ENCODE assay signal across 8 mouse cellular contexts in genomic region chr10:75834250-75834649, GRCm38 (mm10). TPM values are rescaled to one million over a fixed set of nuclear protein-coding genes. Genes with fewer than 3 reads are reported as not detected.
DNase-seq lines count a peak whose midpoint lies in the region; ATAC-seq and TF ChIP-seq lines count a peak whose summit lies in the region.

No protein-coding gene starts in this region.

- no peak for TF ChIP-seq POLR2A in cerebellum, adult 2 months (IDR thresholded peaks at IDR 0.05; ENCODE audit: borderline replicate concordance, insufficient read depth, low read length)

- peak overlapping the region; percentile 67 for H3K4me3 ChIP-seq in cerebellum, adult 2 months (replicated peaks; ENCODE audit: insufficient read depth, low read depth, low read length)
- peak overlapping the region; percentile 36 for H3K4me3 ChIP-seq in hindbrain, embryonic 13.5 days
- H3K4me3 ChIP-seq in midbrain, embryonic 15.5 days, result peak overlapping the region; percentile 34
- H3K4me3 ChIP-seq in stomach, embryonic 15.5 days (replicated peaks), result peak overlapping the region; percentile 48

- H3K4me1 ChIP-seq in cerebellum, adult 2 months (ENCODE audit: control insufficient read depth, insufficient read depth, low read length), result 0 out of 2 replicates have a peak, but pooled peaks cover 3% of the 10 kb centered on the region
- peaks cover 42% of the 10 kb centered on the region for H3K4me1 ChIP-seq in hindbrain, embryonic 13.5 days (replicated peaks)
- H3K4me1 ChIP-seq in midbrain, embryonic 15.5 days, result peaks cover 26% of the 10 kb centered on the region
- H3K4me1 ChIP-seq in stomach, embryonic 15.5 days, result peaks cover 14% of the 10 kb centered on the region

- H3K27ac ChIP-seq in cerebellum, adult 2 months (ENCODE audit: insufficient read depth, low read length), result no peak overlapping the region
- H3K27ac ChIP-seq in hindbrain, embryonic 13.5 days, result no peak overlapping the region
- no peak overlapping the region for H3K27ac ChIP-seq in midbrain, embryonic 15.5 days
- H3K27ac ChIP-seq in stomach, embryonic 15.5 days, result peak overlapping the region; percentile 77

- WGBS in cerebellum, adult 2 months, result 2% methylated on average over 21 of the region's 21 CpGs
- WGBS in hindbrain, embryonic 13.5 days, result 4% methylated on average over 21 of the region's 21 CpGs
- 2% methylated on average over 21 of the region's 21 CpGs for WGBS in midbrain, embryonic 15.5 days
- WGBS in stomach, embryonic 15.5 days, result under 1% methylated on average over 21 of the region's 21 CpGs

- H3K36me3 ChIP-seq in hindbrain, embryonic 13.5 days, result no peaks in the 10 kb centered on the region
- no peaks in the 10 kb centered on the region for H3K36me3 ChIP-seq in midbrain, embryonic 15.5 days (replicated peaks)
- no peaks in the 10 kb centered on the region for H3K36me3 ChIP-seq in stomach, embryonic 15.5 days

- DNase-seq in T-cell, adult 2 months (ENCODE audit: low spot score), result peak; percentile 50
- peak; percentile 61 to 65 for DNase-seq in cerebellum, adult 2 months
- DNase-seq in forelimb bud, embryonic 11.5 days (ENCODE audit: low read depth, low spot score), result peak; percentile 63
- peak; percentile 78 for DNase-seq in liver
- no peak for DNase-seq in layer of hippocampus, postnatal 25 days (ENCODE audit: extremely low spot score in 1 of 2, low spot score in 1 of 2)

- peak overlapping the region; percentile 56 for H3K9ac ChIP-seq in hindbrain, embryonic 13.5 days
- H3K9ac ChIP-seq in midbrain, embryonic 15.5 days, result peak overlapping the region; percentile 7; the same call in 1 of the 2 replicates
- peak overlapping the region; percentile 24; the same call in 1 of the 2 replicates for H3K9ac ChIP-seq in stomach, embryonic 15.5 days

- TF ChIP-seq CTCF in cerebellum, adult 2 months (IDR thresholded peaks at IDR 0.05; ENCODE audit: borderline replicate concordance, insufficient read depth, low read depth, low read length), result no peak

- no peaks in the 10 kb centered on the region for H3K27me3 ChIP-seq in cerebellum, adult 2 months (ENCODE audit: control insufficient read depth, insufficient read depth, low read length)
- H3K27me3 ChIP-seq in hindbrain, embryonic 13.5 days, result peaks cover 35% of the 10 kb centered on the region
- peaks cover 26% of the 10 kb centered on the region for H3K27me3 ChIP-seq in midbrain, embryonic 15.5 days (replicated peaks)
- H3K27me3 ChIP-seq in stomach, embryonic 15.5 days (replicated peaks), result no peaks in the 10 kb centered on the region

- H3K9me3 ChIP-seq in hindbrain, embryonic 13.5 days, result no peaks in the 10 kb centered on the region
- no peaks in the 10 kb centered on the region for H3K9me3 ChIP-seq in midbrain, embryonic 15.5 days
- no peaks in the 10 kb centered on the region for H3K9me3 ChIP-seq in stomach, embryonic 15.5 days

- no peak for ATAC-seq in hindbrain, embryonic 13.5 days (ENCODE audit: low FRiP score)
- no peak for ATAC-seq in midbrain, embryonic 15.5 days (replicated peaks)
- peak; percentile 4; the same call in 1 of the 2 replicates for ATAC-seq in stomach, embryonic 15.5 days (ENCODE audit: insufficient read depth, low FRiP score, low read depth)

- peak overlapping the region; percentile 59 for H3K4me2 ChIP-seq in hindbrain, embryonic 13.5 days
- peak overlapping the region; percentile 59 for H3K4me2 ChIP-seq in midbrain, embryonic 15.5 days
- H3K4me2 ChIP-seq in stomach, embryonic 15.5 days, result peak overlapping the region; percentile 82

RNA-seq across cellular contexts. Expression of gene Gstt2, which starts 3.0 kb away (rescaled TPM):
- 21.0 and 26.6 TPM in 2 replicates for polyA plus RNA-seq in cerebellum, adult 2 months (2012; rRNA removed)
- polyA plus RNA-seq in hindbrain, embryonic 13.5 days (2015; fragmentation: Nextera tagmentation; extraction: Ambion mirVana), result 6.9 and 7.1 TPM in 2 replicates
- 7.4 and 7.5 TPM in 2 replicates for polyA plus RNA-seq in midbrain, embryonic 15.5 days (2015; fragmentation: Nextera tagmentation; extraction: Ambion mirVana)
- polyA plus RNA-seq in stomach, embryonic 15.5 days (2015; fragmentation: Nextera tagmentation; extraction: Ambion mirVana), result 54.8 and 58.7 TPM in 2 replicates
- 1 to 10 TPM; 2.2 to 4.5 TPM for total RNA-seq in layer of hippocampus, postnatal 25 days (2021)

RNA-seq across cellular contexts. Expression of gene Gstt4, which starts 11.9 kb away (rescaled TPM):
- polyA plus RNA-seq in cerebellum, adult 2 months (2012; rRNA removed), result 0.14 TPM in 1 of 2 replicates, not detected in the other
- polyA plus RNA-seq in hindbrain, embryonic 13.5 days (2015; fragmentation: Nextera tagmentation; extraction: Ambion mirVana), result not detected in 2 replicates
- not detected in 2 replicates for polyA plus RNA-seq in midbrain, embryonic 15.5 days (2015; fragmentation: Nextera tagmentation; extraction: Ambion mirVana)
- polyA plus RNA-seq in stomach, embryonic 15.5 days (2015; fragmentation: Nextera tagmentation; extraction: Ambion mirVana), result not detected in 2 replicates
- total RNA-seq in layer of hippocampus, postnatal 25 days (2021), result not detected

RNA-seq across cellular contexts. Expression of gene Mif, which starts 25.8 kb away (rescaled TPM):
- 1,309 and 1,339 TPM in 2 replicates for polyA plus RNA-seq in cerebellum, adult 2 months (2012; rRNA removed)
- polyA plus RNA-seq in hindbrain, embryonic 13.5 days (2015; fragmentation: Nextera tagmentation; extraction: Ambion mirVana), result 1,531 and 1,576 TPM in 2 replicates
- 1,455 and 1,508 TPM in 2 replicates for polyA plus RNA-seq in midbrain, embryonic 15.5 days (2015; fragmentation: Nextera tagmentation; extraction: Ambion mirVana)
- polyA plus RNA-seq in stomach, embryonic 15.5 days (2015; fragmentation: Nextera tagmentation; extraction: Ambion mirVana), result 1,866 and 1,981 TPM in 2 replicates
- 100 to 1,000 TPM; 420 to 504 TPM for total RNA-seq in layer of hippocampus, postnatal 25 days (2021)

RNA-seq across cellular contexts. Expression of gene Gstt1, which starts 35.9 kb away (rescaled TPM):
- polyA plus RNA-seq in cerebellum, adult 2 months (2012; rRNA removed), result 37.6 and 40.1 TPM in 2 replicates
- 7.2 and 7.7 TPM in 2 replicates for polyA plus RNA-seq in hindbrain, embryonic 13.5 days (2015; fragmentation: Nextera tagmentation; extraction: Ambion mirVana)
- polyA plus RNA-seq in midbrain, embryonic 15.5 days (2015; fragmentation: Nextera tagmentation; extraction: Ambion mirVana), result 14.5 and 16.9 TPM in 2 replicates
- 17.9 and 21.3 TPM in 2 replicates for polyA plus RNA-seq in stomach, embryonic 15.5 days (2015; fragmentation: Nextera tagmentation; extraction: Ambion mirVana)
- 1 to 10 TPM; 3.9 to 6.5 TPM for total RNA-seq in layer of hippocampus, postnatal 25 days (2021)

RNA-seq across cellular contexts. Expression of gene Gstt3, which starts 53.0 kb away (rescaled TPM):
- 8.5 and 8.7 TPM in 2 replicates for polyA plus RNA-seq in cerebellum, adult 2 months (2012; rRNA removed)
- polyA plus RNA-seq in hindbrain, embryonic 13.5 days (2015; fragmentation: Nextera tagmentation; extraction: Ambion mirVana), result 0.91 and 1.1 TPM in 2 replicates
- 0.61 and 1.6 TPM in 2 replicates for polyA plus RNA-seq in midbrain, embryonic 15.5 days (2015; fragmentation: Nextera tagmentation; extraction: Ambion mirVana)
- polyA plus RNA-seq in stomach, embryonic 15.5 days (2015; fragmentation: Nextera tagmentation; extraction: Ambion mirVana), result 42.1 and 43.5 TPM in 2 replicates
- 1 to 10 TPM; 1.7 to 1.8 TPM for total RNA-seq in layer of hippocampus, postnatal 25 days (2021)

Comparison
In these comparisons a context has a peak if more than half of its experiments do, and no peak if none do; other contexts are left out.
1. DNase-seq: peak in T-cell, adult 2 months (single experiment), cerebellum, adult 2 months (2 of 2), forelimb bud, embryonic 11.5 days (single experiment) and liver (single experiment); none in layer of hippocampus, postnatal 25 days (0 of 2).
2. Peak in every context shown above with its lines, with median percentiles within 50 percentile points of each other: H3K4me3 ChIP-seq, H3K4me2 ChIP-seq and H3K9ac ChIP-seq.